Mouse (Mus musculus): ENCODE data around the gene Ccl5. TPM values are rescaled to one million over a fixed set of nuclear protein-coding genes. Genes with fewer than 3 reads are reported as not detected.

Ccl5 gene
- total RNA-seq, 2 experiments from 2014 or later, result 7.9 to 8.8 TPM

- DNase-seq, result no peak
Observed at GRCm38 (mm10) chr11:83538705-83539314, 8.5 kb upstream of the Ccl5 start.

GRCm38 (mm10) chr11:83536831-83537230 lies 6.5 kb upstream of the Ccl5 start:
- no peak for DNase-seq

DNA sequence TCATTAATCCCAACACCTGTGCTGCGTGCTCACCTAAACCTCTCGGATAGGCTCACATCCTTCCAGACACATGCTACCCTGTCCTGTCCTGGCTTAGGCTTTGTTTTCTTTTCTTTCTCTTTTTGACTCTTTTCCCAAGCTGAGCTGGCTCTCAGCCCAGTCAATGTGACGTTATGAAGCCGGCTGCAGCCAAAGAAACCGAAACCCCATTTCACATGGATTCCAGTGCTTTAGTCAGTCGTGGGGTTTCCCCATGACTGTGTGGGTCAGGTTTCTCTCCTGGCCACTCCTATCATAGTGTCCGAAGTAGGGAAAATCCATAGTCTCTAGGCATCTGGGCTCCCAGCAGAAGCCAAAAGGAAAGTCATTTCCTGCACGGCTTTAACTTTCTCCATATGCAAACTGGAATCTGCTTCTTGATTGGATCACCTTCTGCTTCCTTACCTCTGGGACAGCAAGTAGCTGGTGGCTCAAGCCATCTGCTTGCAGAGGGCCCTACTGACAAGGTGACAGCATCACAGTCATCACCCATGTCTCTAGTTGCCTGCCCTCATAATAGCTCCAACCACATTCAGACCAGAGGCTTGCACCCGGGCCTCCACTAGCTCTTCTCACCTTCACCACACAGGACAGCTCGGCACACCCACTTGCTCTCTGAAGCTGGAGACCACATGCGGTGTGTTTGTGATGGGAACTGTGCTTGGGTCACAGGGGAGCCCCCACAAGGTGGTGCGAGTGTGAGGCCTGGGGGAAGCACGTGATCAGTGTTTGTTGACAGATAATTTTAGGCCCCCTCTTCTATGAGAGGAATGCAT lies 4.5 kb upstream of the Ccl5 start:
- DNase-seq, result peak; percentile 91

GRCm38 (mm10) chr11:83534143-83534542 lies 3.8 kb upstream of the Ccl5 start:
- DNase-seq, result no peak

GRCm38 (mm10) chr11:83533192-83533591 lies 2.9 kb upstream of the Ccl5 start:
- DNase-seq, result no peak

GRCm38 (mm10) chr11:83529024-83529423 lies 1.3 kb downstream of the Ccl5 start:
- DNase-seq, result no peak

DNA sequence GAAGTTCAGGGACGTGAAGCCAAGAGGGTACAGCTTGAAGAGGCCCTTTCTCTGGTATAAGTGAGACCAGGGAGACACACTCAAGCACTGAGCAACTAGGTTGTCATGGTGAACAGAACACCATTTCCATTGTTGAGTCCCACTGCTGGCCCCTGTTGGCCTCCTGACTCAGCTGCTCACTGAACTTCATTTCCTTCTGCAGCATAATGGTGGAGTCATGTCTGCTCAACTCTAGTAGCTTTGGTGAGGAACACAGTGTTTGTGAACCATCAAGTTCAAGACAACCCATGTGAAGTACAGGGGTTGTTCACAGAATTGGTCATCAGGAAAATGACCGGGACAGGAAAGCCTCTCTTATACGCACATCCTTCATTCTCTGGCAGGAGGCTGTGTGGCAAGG lies 8.2 kb downstream of the Ccl5 start, which contains the start of gene Heatr9:
Heatr9 (minus strand) TSS at position 101 of the 400 bp plus-strand sequence.
- no peak for DNase-seq

DNA sequence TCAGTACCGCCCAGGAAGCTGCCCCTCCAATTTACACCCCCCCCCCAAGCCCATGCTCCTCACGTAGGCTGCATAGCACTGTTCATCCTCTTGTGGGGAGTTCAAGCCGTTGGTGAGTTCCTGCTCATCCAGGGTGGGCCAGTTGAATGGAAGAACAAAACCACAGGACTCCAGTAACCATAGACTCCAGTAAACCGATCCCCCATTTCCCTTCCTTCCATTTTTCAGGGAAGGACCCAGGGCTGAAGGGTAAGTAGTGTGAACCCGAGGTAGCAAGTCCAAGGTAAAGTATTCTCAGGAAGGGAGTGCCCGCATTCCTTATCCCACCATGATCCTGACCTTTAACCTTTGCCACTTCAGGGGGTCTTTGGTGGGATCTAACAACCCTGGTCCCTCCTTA lies 11.9 kb downstream of the Ccl5 start:
- DNase-seq, result no peak

DNA sequence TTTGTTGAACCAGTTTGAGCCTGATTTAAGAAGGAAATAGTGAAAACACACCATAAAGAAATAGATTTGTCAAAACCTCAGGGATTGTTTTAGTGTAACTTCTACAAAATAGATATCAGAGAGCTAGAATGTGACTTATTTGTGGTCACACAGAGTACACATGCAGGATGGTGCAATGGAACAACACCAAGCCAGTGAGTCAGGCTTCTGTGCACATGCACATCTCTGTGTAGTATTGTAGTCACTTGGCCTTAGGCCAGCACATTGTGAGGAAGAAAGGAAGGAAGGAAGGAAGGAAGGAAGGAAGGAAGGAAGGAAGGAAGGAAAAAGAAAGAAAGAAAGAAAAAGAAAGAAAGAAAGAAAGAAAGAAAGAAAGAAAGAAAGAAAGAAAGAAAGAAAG lies 13.2 kb downstream of the Ccl5 start:
- DNase-seq, result no peak

DNA sequence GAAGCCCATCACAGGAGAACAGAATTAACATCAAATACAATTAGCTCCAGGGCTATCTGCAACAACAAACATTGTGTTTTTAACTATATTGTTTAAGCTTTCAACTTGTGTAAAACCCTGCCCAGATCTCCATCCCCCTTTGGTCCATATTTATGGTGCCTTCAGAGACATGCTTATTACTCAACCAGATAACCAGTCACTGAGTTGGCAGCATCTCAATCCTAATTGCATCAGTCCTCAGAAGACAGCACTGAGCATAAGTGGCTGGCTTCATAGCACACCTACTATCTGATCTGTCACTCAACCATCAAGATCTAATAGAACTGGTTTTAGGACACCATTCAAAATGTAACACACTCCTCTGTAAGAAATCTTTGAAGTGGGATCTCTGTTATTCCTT lies 20.8 kb downstream of the Ccl5 start:
- DNase-seq, result no peak

GRCm38 (mm10) chr11:83504308-83504707 lies 26.0 kb downstream of the Ccl5 start:
- DNase-seq, result no peak

DNA sequence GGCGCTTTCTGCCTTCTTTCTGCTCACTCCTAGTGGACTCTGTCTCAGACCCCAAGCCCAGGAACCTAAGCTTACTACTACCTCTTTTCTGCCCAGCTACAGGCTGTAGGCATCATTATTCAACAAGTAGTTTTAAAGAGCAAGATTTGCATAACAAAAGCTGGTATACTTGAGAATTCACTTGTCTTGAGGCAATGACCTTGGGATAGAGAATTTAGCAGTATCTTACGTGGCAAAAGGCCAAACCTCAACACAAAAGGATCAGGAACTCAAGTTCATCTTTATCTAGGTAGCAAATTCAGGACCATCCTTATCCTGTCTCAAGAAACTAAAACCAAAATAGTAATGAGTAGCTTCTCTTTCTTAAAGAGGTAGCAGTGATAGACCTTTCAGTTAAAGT lies 34.7 kb downstream of the Ccl5 start:
- no peak for DNase-seq

- no peak for DNase-seq
Observed at GRCm38 (mm10) chr11:83491488-83491887, 38.8 kb downstream of the Ccl5 start.

Other genes starting within 250 kb of the Ccl5 start
- 1 to 10 TPM in 1 of 2 experiments, under 1 TPM in 1; 0.60 to 2.0 TPM for gene Slfn14, start 243.8 kb downstream of the Ccl5 start, total RNA-seq (2021)
- gene Ap2b1, start 231.5 kb downstream of the Ccl5 start, total RNA-seq (2021), result 10 to 100 TPM; 78.1 to 96.0 TPM
- 10 to 100 TPM in 1 of 2 experiments, 1 to 10 TPM in 1; 8.4 to 13.1 TPM for gene Pex12, start 227.9 kb downstream of the Ccl5 start, total RNA-seq (2021)
- 1 to 10 TPM; 8.5 to 9.1 TPM for gene Rasl10b, start 121.4 kb downstream of the Ccl5 start, total RNA-seq (2021)
- not detected for gene Gas2l2, start 101.1 kb downstream of the Ccl5 start, total RNA-seq (2021)
- 1 to 10 TPM in 1 of 2 experiments, under 1 TPM in 1; 0.30 to 1.4 TPM for gene 1700020L24Rik, start 92.8 kb downstream of the Ccl5 start, total RNA-seq (2021)
- 10 to 100 TPM in 1 of 2 experiments, 1 to 10 TPM in 1; 9.8 to 15.1 TPM for gene Mmp28, start 67.4 kb downstream of the Ccl5 start, total RNA-seq (2021)
- 10 to 100 TPM; 54.9 to 58.4 TPM for gene Taf15, start 57.4 kb downstream of the Ccl5 start, total RNA-seq (2021)
- gene Heatr9, start 8.3 kb downstream of the Ccl5 start, total RNA-seq (2021), result not detected
- gene Ccl9, start 48.1 kb upstream of the Ccl5 start, total RNA-seq (2021), result 10 to 100 TPM in 1 of 2 experiments, 1 to 10 TPM in 1; 8.6 to 12.2 TPM
- 10 to 100 TPM in 1 of 2 experiments, 1 to 10 TPM in 1; 6.6 to 12.9 TPM for gene Ccl6, start 62.6 kb upstream of the Ccl5 start, total RNA-seq (2021)
- not detected for gene Rpl9-ps1, start 115.1 kb upstream of the Ccl5 start, total RNA-seq (2021)
- under 1 TPM in 1 of 2 experiments, not detected in 1; 0.36 TPM for gene Ccl3, start 118.8 kb upstream of the Ccl5 start, total RNA-seq (2021)
- not detected for gene Ccl4, start 132.1 kb upstream of the Ccl5 start, total RNA-seq (2021)
- 1 to 10 TPM; 1.5 to 2.4 TPM for gene Wfdc17, start 173.5 kb upstream of the Ccl5 start, total RNA-seq (2021)
- not detected for gene Wfdc18, start 178.5 kb upstream of the Ccl5 start, total RNA-seq (2021)
- gene Wfdc21, start 216.4 kb upstream of the Ccl5 start, total RNA-seq (2021), result 1 to 10 TPM; 1.1 to 3.2 TPM
- gene Heatr6, start 223.2 kb upstream of the Ccl5 start, total RNA-seq (2021), result 10 to 100 TPM; 10.1 to 14.4 TPM